Mouse (Mus musculus) left cerebral cortex, postnatal 14 days (tissue): ENCODE measurements around the gene Ybx3. TPM values are rescaled to one million over a fixed set of nuclear protein-coding genes. Genes with fewer than 3 reads are reported as not detected.

Experiments used
- DNase-seq, 2 experiments: peaks; one replicate each; pipeline ENCODE4 v3.0.0; 2021 to 2022; ENCODE audit warnings: low spot score in 2 of 2, mixed read lengths in 1 of 2
- intact Hi-C: fragments of 180-260 bp; cut with DNase I; formaldehyde crosslinking; loops from one replicate; pipeline ENCODE4 v1.15.1; 2025
- total RNA-seq, 2 experiments: library from RNA; stranded (reverse); gene quantifications; 2 replicates each; pipeline ENCODE4 v1.2.3; 2021

Ybx3 gene
- total RNA-seq, 2 experiments from 2014 or later: 72.4 to 73.6 TPM

- no peak for DNase-seq
- intact Hi-C loops: loop anchor here (5.0 kb wide), 1 partner anchor 1783 kb away; no protein-coding TSS in a partner anchor
Observed at GRCm38 (mm10) chr6:131354913-131355312, 33.4 kb downstream of the Ybx3 start.

- intact Hi-C loops: loop anchor here (5.0 kb wide), 1 partner anchor 1781 kb away; no protein-coding TSS in a partner anchor
- peak; percentile 88 to 90 for DNase-seq
Observed at GRCm38 (mm10) chr6:131353352-131353919, 34.8 kb downstream of the Ybx3 start, which contains the start of gene Styk1. Gene Styk1, minus strand, starts transcription at chr6:131353597.

- intact Hi-C loops: no loop called here
Observed at GRCm38 (mm10) chr6:131347026-131347425, 41.2 kb downstream of the Ybx3 start.

GRCm38 (mm10) chr6:131344346-131344745 lies 43.9 kb downstream of the Ybx3 start:
- intact Hi-C loops: no loop called here
- DNase-seq: no peak

More at GRCm38 (mm10) chr6:131347026-131347425, 41.2 kb downstream of the Ybx3 start:
- no peak for DNase-seq

GRCm38 (mm10) chr6:131340082-131340481 lies 48.2 kb downstream of the Ybx3 start:
- no peak for DNase-seq
- intact Hi-C loops: no loop called here

GRCm38 (mm10) chr6:131339309-131339708 lies 49.0 kb downstream of the Ybx3 start:
- intact Hi-C loops: no loop called here
- no peak for DNase-seq

GRCm38 (mm10) chr6:131338787-131339186 lies 49.5 kb downstream of the Ybx3 start:
- no peak for DNase-seq
- intact Hi-C loops: no loop called here

GRCm38 (mm10) chr6:131327076-131327475 lies 61.2 kb downstream of the Ybx3 start:
- intact Hi-C loops: no loop called here

GRCm38 (mm10) chr6:131321854-131322639 lies 66.2 kb downstream of the Ybx3 start:
- DNase-seq: no peak
- intact Hi-C loops: no loop called here

More at GRCm38 (mm10) chr6:131327076-131327475, 61.2 kb downstream of the Ybx3 start:
- DNase-seq: no peak

- intact Hi-C loops: no loop called here
- DNase-seq: no peak
Observed at GRCm38 (mm10) chr6:131316155-131317101, 71.8 kb downstream of the Ybx3 start.

Other genes with a start within 250 kb of the Ybx3 start
- under 1 TPM in 1 of 2 experiments, not detected in 1; 0.21 TPM for gene Klra2, start 141.1 kb downstream of the Ybx3 start, total RNA-seq
- 10 to 100 TPM; 10.3 to 14.0 TPM for gene Magohb, start 95.2 kb downstream of the Ybx3 start, total RNA-seq
- gene Styk1, start 34.9 kb downstream of the Ybx3 start, total RNA-seq: under 1 TPM; 0.23 to 0.53 TPM
- not detected for gene 5430401F13Rik, start 97.9 kb upstream of the Ybx3 start, total RNA-seq
- gene Gm6619, start 97.9 kb upstream of the Ybx3 start, total RNA-seq: not detected
- gene Tas2r130, start 242.4 kb upstream of the Ybx3 start, total RNA-seq: not detected